Mouse (Mus musculus): Measurements from ENCODE around the gene Trpc4.

Trpc4 gene

DNA sequence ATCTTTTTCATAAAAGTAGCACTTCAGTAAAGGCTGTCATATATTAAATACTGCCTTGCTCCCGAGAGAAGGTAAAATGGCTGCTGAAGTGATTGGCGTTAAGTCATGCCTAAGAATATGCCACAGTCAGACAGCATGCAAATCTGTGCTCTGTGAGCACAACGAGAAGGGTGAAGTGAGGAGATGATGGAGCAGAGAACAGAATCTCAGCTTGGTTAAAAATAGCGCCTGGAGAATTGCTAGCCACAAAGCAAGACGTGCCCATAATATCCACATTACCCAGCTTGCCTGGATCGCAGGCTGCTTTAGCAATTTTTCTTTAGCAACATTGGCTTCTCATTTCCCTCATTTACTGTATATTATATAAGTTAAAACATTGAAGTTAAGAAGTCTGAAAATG, 113.3 kb downstream of the Trpc4 start:
- no peak for DNase-seq (ENCODE audit: low spot score)

DNA sequence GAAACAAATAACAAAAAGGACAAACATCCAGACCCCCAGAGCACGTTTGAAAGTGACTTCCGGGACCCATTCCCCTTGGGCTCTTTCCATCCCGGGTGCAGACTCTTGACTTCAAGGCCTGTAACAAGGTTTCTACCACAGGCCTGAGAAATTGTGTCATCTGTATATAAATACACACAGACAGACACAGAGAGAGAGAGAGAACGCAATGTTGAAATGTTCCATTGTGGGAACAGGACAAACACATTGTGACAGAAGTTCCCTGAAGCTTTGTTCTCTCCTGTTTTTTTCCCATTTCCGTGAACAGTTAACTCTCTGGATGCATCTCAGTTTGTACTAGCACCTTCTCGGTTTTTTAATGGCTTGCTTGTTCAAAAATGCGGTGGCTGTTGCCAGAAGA, 118.8 kb downstream of the Trpc4 start:
- DNase-seq (ENCODE audit: low spot score), result no peak

DNA sequence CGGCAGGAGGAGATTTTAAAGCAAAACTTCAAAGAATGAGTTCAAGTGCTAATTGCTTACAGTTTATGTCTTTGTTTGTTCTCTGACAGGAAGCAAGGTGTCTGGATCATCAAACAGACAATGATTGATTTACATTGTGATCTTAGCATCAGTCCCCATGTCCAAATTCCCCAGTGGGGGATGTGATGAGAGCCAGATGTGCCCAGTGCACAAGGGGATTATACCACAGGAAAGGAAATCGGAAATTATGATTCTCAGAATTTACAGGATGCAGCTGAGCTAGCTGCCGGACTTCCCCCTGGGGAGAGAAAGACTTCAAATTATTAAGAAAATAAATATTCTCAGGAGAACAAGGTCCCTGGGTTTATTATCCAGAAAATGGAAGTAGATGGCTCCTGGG, 133.9 kb downstream of the Trpc4 start:
- no peak for DNase-seq (ENCODE audit: low spot score)

GRCm38 (mm10) chr3:54310604-54311003, 154.8 kb downstream of the Trpc4 start:
- DNase-seq (ENCODE audit: low spot score), result no peak

- DNase-seq (ENCODE audit: low spot score), result no peak
These were observed 158.2 kb downstream of the Trpc4 start for GRCm38 (mm10) chr3:54314055-54314454.

- DNase-seq (ENCODE audit: low spot score), result peak; percentile 45
These were observed 197.2 kb downstream of the Trpc4 start for GRCm38 (mm10) chr3:54352891-54353652.

GRCm38 (mm10) chr3:54357561-54357960, 201.7 kb downstream of the Trpc4 start:
- DNase-seq (ENCODE audit: low spot score), result no peak

GRCm38 (mm10) chr3:54358463-54359189, 202.8 kb downstream of the Trpc4 start:
- no peak for DNase-seq (ENCODE audit: low spot score)

GRCm38 (mm10) chr3:54360897-54361296, 205.1 kb downstream of the Trpc4 start, which contains the start of gene Postn:
TSS of gene Postn (plus strand) at chr3:54361109.
- DNase-seq (ENCODE audit: low spot score), result no peak

DNA sequence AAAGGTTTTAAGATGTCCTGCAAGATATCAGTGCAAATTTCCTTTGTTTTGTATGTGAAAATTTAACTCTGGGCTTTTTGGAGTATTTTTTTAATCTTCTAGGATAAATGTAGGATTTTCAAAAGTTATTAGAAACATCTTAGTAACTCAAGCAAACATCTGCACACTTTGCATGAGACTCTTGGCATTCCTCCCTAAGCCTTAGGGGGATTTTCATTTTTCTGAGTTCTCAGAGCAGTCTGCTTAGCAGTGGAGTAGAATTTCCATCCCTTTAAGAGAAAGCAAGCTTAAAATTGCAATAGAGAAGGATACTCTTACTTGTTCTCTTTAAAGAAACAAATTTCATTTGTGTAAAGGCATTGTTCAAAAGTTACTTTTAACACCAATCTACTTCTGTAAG, 205.8 kb downstream of the Trpc4 start:
- DNase-seq (ENCODE audit: low spot score), result no peak

Measured in layer of hippocampus, adult 9-10 months (tissue).